24 mouse cellular contexts compared by ENCODE assay signal in the genomic region with DNA sequence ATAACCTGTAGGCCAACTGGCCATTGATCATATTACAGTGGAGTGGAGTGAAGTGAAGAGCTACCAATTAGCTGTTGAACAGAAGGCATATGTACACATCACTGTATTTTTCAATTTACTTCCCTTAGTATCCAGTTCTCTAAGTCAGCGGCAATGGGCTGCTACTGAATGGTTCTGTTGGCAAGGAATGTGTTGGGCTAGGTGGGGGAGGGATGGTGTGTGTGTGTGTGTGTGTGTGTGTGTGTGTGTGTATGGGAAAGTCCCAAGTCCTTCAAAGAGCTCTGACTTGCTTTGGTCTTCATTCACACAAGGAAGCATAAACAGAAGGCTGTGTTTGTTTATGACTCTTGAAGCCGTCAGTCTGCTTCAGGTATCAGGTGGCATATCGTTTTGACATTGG.
"Had no signal": no experiment of that assay in that cellular context is flagged by ENCODE, and none has a peak within 500 bp of the region (broad histone marks: within the 10 kb centered on the region; RNA-seq: fewer than 3 reads in every experiment).

No protein-coding gene starts in this region.

- H3K9me3 ChIP-seq: heart, embryonic 10.5 days; heart, embryonic 12.5 days; hindbrain, embryonic 10.5 days; hindbrain, embryonic 12.5 days; intestine, embryonic 15.5 days; limb, embryonic 13.5 days; limb, embryonic 15.5 days had no signal

- H3K27me3 ChIP-seq: heart, embryonic 12.5 days; hindbrain, embryonic 12.5 days; intestine, embryonic 15.5 days; limb, embryonic 13.5 days; limb, embryonic 15.5 days had no signal

- H3K4me3 ChIP-seq: gastrocnemius, adult 2 months; heart, embryonic 10.5 days; heart, embryonic 12.5 days; hindbrain, embryonic 10.5 days; hindbrain, embryonic 12.5 days; intestine, embryonic 15.5 days; limb, embryonic 13.5 days; limb, embryonic 15.5 days had no signal

- DNase-seq: gastrocnemius, adult 2 months; gastrocnemius, postnatal 10 days; gastrocnemius, postnatal 25 days; heart, postnatal 10 days; heart, postnatal 4 days; kidney, adult 18-20 months; kidney, adult 8-10 months; kidney, postnatal 10 days; kidney, postnatal 25 days; kidney, postnatal 4 days; layer of hippocampus, adult 9-11 months; layer of hippocampus, postnatal 36 days; left cerebral cortex, postnatal 4 days had no signal

- H3K4me1 ChIP-seq: heart, embryonic 12.5 days; hindbrain, embryonic 12.5 days; intestine, embryonic 15.5 days; limb, embryonic 13.5 days; limb, embryonic 15.5 days had no signal

- H3K9ac ChIP-seq: heart, embryonic 12.5 days; hindbrain, embryonic 12.5 days; hindbrain, embryonic 14.5 days; intestine, embryonic 15.5 days; limb, embryonic 13.5 days; limb, embryonic 15.5 days had no signal

- H3K27ac ChIP-seq: gastrocnemius, adult 2 months; heart, embryonic 10.5 days; hindbrain, embryonic 10.5 days; hindbrain, embryonic 12.5 days; hindbrain, embryonic 14.5 days; intestine, embryonic 15.5 days; limb, embryonic 13.5 days; limb, embryonic 15.5 days had no signal

- H3K4me2 ChIP-seq: heart, embryonic 12.5 days; hindbrain, embryonic 12.5 days; hindbrain, embryonic 14.5 days; intestine, embryonic 15.5 days; limb, embryonic 13.5 days; limb, embryonic 15.5 days had no signal

- H3K36me3 ChIP-seq: heart, embryonic 10.5 days; heart, embryonic 12.5 days; hindbrain, embryonic 10.5 days; hindbrain, embryonic 12.5 days; intestine, embryonic 15.5 days; limb, embryonic 13.5 days; limb, embryonic 15.5 days had no signal

- ATAC-seq: hindbrain, embryonic 16.5 days; inflammation-experienced regulatory T-cells, adult 6 months; intestine, embryonic 15.5 days; intestine, postnatal 0 days had no signal
